Comparison of ENCODE assay signal across 8 mouse cellular contexts in genomic region chr1:144003904-144004740, GRCm38 (mm10). TPM values are rescaled to one million over a fixed set of nuclear protein-coding genes. Genes with fewer than 3 reads are reported as not detected.
A peak's percentile ranks its signal among the peaks of the same experiment; 100 is the strongest.
DNase-seq lines count a peak whose midpoint lies in the region; ATAC-seq lines count a peak whose summit lies in the region.

Rgs2 (minus strand) TSS chr1:144004161.

- peak within 1 kb of the TSS; percentile 97 for H3K4me2 ChIP-seq in hindbrain, embryonic 14.5 days (replicated peaks)

- H3K4me3 ChIP-seq in hindbrain, embryonic 14.5 days (replicated peaks; ENCODE audit: low read length), result peak within 1 kb of the TSS; percentile 71

- H3K4me1 ChIP-seq in hindbrain, embryonic 14.5 days (replicated peaks; ENCODE audit: control insufficient read depth, insufficient read depth, low read length), result peaks cover 13% of the 10 kb centered on the region

- peaks cover 16% of the 10 kb centered on the region for H3K36me3 ChIP-seq in hindbrain, embryonic 14.5 days (replicated peaks; ENCODE audit: control insufficient read depth, insufficient read depth)

- no peaks in the 10 kb centered on the region; the same call in 1 of the 2 replicates for H3K27me3 ChIP-seq in hindbrain, embryonic 14.5 days (ENCODE audit: control insufficient read depth, insufficient read depth, low read length)

- peak; percentile 98 for DNase-seq in NIH3T3 (ENCODE audit: low read depth)
- DNase-seq in cerebellum, postnatal 10 days, result peak; percentile 99
- DNase-seq in frontal cortex, postnatal 14 days (ENCODE audit: low spot score in 2 of 2), result peak; percentile 93 to 96
- DNase-seq in hindbrain, embryonic 14.5 days (ENCODE audit: low spot score), result peak; percentile 98
- DNase-seq in layer of hippocampus, postnatal 36 days, result peak; percentile 96 to 97
- peak; percentile 95 for DNase-seq in lung, postnatal 36 days
- DNase-seq in retina, postnatal 1 day, result peak; percentile 97
- DNase-seq in urinary bladder, adult 18-20 months (ENCODE audit: low spot score in 2 of 2), result peak; percentile 93

- no peaks in the 10 kb centered on the region for H3K9me3 ChIP-seq in hindbrain, embryonic 14.5 days (ENCODE audit: control insufficient read depth, low read length)

- WGBS in hindbrain, embryonic 14.5 days, result under 1% methylated on average over 57 of the region's 57 CpGs

- peak within 1 kb of the TSS; percentile 83 for H3K9ac ChIP-seq in hindbrain, embryonic 14.5 days

- peak; percentile 100 for ATAC-seq in hindbrain, embryonic 14.5 days (ENCODE audit: low FRiP score)

- H3K27ac ChIP-seq in hindbrain, embryonic 14.5 days, result peak within 1 kb of the TSS; percentile 92

RNA-seq across cellular contexts. Expression of gene Rgs2, which starts in this region (rescaled TPM):
- polyA plus RNA-seq in hindbrain, embryonic 14.5 days (2014; fragmentation: Nextera tagmentation; extraction: Ambion mirVana), result 107 and 112 TPM in 2 replicates
- 10 to 100 TPM; 35.6 to 38.7 TPM for total RNA-seq in layer of hippocampus, postnatal 36 days (2021)

Comparison
In these comparisons a context has a peak if more than half of its experiments do, and no peak if none do; other contexts are left out.
1. Peak in every context shown above with its lines: DNase-seq, ATAC-seq, H3K4me3 ChIP-seq and H3K27ac ChIP-seq.